Mouse (Mus musculus): ENCODE measurements around the gene Pcsk7. TPM values are rescaled to one million over a fixed set of nuclear protein-coding genes. Genes with fewer than 3 reads are reported as not detected.

The Pcsk7 gene
- total and polyA plus RNA-seq, 3 experiments: 12.7 to 14.3 TPM; not detected in 1

GRCm38 (mm10) chr9:45942464-45942863, 36.2 kb downstream of the Pcsk7 start:
- H3K9ac ChIP-seq (ENCODE audit: control insufficient read depth, low read depth, low read length, poor library complexity, severe bottlenecking): no peak overlapping the region
- H3K27me3 ChIP-seq (ENCODE audit: control insufficient read depth in 1 of 2, insufficient read depth in 2 of 2, low read length in 2 of 2): no peaks in the 10 kb centered on the region
- H3K4me3 ChIP-seq (ENCODE audit: control insufficient read depth in 1 of 2, insufficient read depth in 1 of 2, low read depth in 2 of 2, low read length in 2 of 2): no peak overlapping the region
- no peaks in the 10 kb centered on the region for H3K4me1 ChIP-seq (ENCODE audit: control insufficient read depth in 1 of 2, insufficient read depth in 2 of 2, low read length in 2 of 2)
- no peaks in the 10 kb centered on the region; a peak in 1 of 4 replicates for H3K36me3 ChIP-seq (ENCODE audit: control insufficient read depth in 1 of 2, insufficient read depth in 2 of 2, low read length in 2 of 2)
- no peak for TF ChIP-seq GATA1 (IDR thresholded peaks at IDR 0.05; ENCODE audit: low read depth, low read length)
- TF ChIP-seq ETS1 (IDR thresholded peaks at IDR 0.05; ENCODE audit: low read depth, low read length): no peak
- TF ChIP-seq MAZ (IDR thresholded peaks at IDR 0.05; ENCODE audit: low read depth, low read length): no peak
- TF ChIP-seq ZMIZ1 (IDR thresholded peaks at IDR 0.05; ENCODE audit: low read depth, low read length): no peak
- TF ChIP-seq RAD21 (IDR thresholded peaks at IDR 0.05; ENCODE audit: low read depth, low read length): no peak
- no peak for TF ChIP-seq ELF1 (IDR thresholded peaks at IDR 0.05; ENCODE audit: low read depth, low read length)
- DNase-seq (ENCODE audit: low read depth, low spot score): no peak
- H3K79me2 ChIP-seq (ENCODE audit: control insufficient read depth, insufficient read depth, low read length, poor library complexity): no peaks in the 10 kb centered on the region
- H3K9me3 ChIP-seq (replicated peaks; ENCODE audit: insufficient read depth, low read length): no peaks in the 10 kb centered on the region
- no peak overlapping the region for H3K27ac ChIP-seq (ENCODE audit: control insufficient read depth, low read depth, low read length)

GRCm38 (mm10) chr9:45942916-45943315, 36.6 kb downstream of the Pcsk7 start:
- no peak for TF ChIP-seq E2F4 (IDR thresholded peaks at IDR 0.05; ENCODE audit: borderline replicate concordance, low read depth, low read length)
- no peak for TF ChIP-seq ETS1 (IDR thresholded peaks at IDR 0.05; ENCODE audit: low read depth, low read length)
- no peak for TF ChIP-seq HCFC1 (IDR thresholded peaks at IDR 0.05; ENCODE audit: low read depth, low read length)
- no peak for TF ChIP-seq NELFE (IDR thresholded peaks at IDR 0.05; ENCODE audit: low read depth, low read length)
- no peak for TF ChIP-seq POLR2AphosphoS2 (IDR thresholded peaks at IDR 0.05; ENCODE audit: low read length)
- no peak for TF ChIP-seq TCF12 (IDR thresholded peaks at IDR 0.05; ENCODE audit: low read depth, low read length)
- H3K4me1 ChIP-seq (ENCODE audit: control insufficient read depth in 1 of 2, insufficient read depth in 2 of 2, low read length in 2 of 2): no peaks in the 10 kb centered on the region
- H3K4me3 ChIP-seq (ENCODE audit: control insufficient read depth in 1 of 2, insufficient read depth in 1 of 2, low read depth in 2 of 2, low read length in 2 of 2): no peak overlapping the region
- no peak overlapping the region for H3K27ac ChIP-seq (ENCODE audit: control insufficient read depth, low read depth, low read length)
- H3K36me3 ChIP-seq (ENCODE audit: control insufficient read depth in 1 of 2, insufficient read depth in 2 of 2, low read length in 2 of 2): no peaks in the 10 kb centered on the region; a peak in 1 of 4 replicates
- H3K9me3 ChIP-seq (replicated peaks; ENCODE audit: insufficient read depth, low read length): no peaks in the 10 kb centered on the region
- H3K79me2 ChIP-seq (ENCODE audit: control insufficient read depth, insufficient read depth, low read length, poor library complexity): no peaks in the 10 kb centered on the region
- H3K27me3 ChIP-seq (ENCODE audit: control insufficient read depth in 1 of 2, insufficient read depth in 2 of 2, low read length in 2 of 2): no peaks in the 10 kb centered on the region
- no peak overlapping the region for H3K9ac ChIP-seq (ENCODE audit: control insufficient read depth, low read depth, low read length, poor library complexity, severe bottlenecking)
- no peak for DNase-seq (ENCODE audit: low read depth, low spot score)

- Histone ChIP-seq H3K27ac (ENCODE audit: control insufficient read depth, low read depth, low read length) (no peak overlapping the region), H3K4me1 (ENCODE audit: control insufficient read depth in 1 of 2, insufficient read depth in 2 of 2, low read length in 2 of 2) (no peaks in the 10 kb centered on the region), H3K36me3 (ENCODE audit: control insufficient read depth in 1 of 2, insufficient read depth in 2 of 2, low read length in 2 of 2) (no peaks in the 10 kb centered on the region; a peak in 1 of 4 replicates), H3K4me3 (ENCODE audit: control insufficient read depth in 1 of 2, insufficient read depth in 1 of 2, low read depth in 2 of 2, low read length in 2 of 2) (no peak overlapping the region), H3K79me2 (ENCODE audit: control insufficient read depth, insufficient read depth, low read length, poor library complexity) (no peaks in the 10 kb centered on the region), H3K9ac (ENCODE audit: control insufficient read depth, low read depth, low read length, poor library complexity, severe bottlenecking) (no peak overlapping the region), H3K9me3 (replicated peaks; ENCODE audit: insufficient read depth, low read length) (no peaks in the 10 kb centered on the region), H3K27me3 (ENCODE audit: control insufficient read depth in 1 of 2, insufficient read depth in 2 of 2, low read length in 2 of 2) (no peaks in the 10 kb centered on the region)
- DNase-seq (ENCODE audit: low read depth, low spot score): no peak
- TF ChIP-seq MAFK (IDR thresholded peaks at IDR 0.05; ENCODE audit: borderline replicate concordance, low read depth, low read length) (no peak), GATA1 (IDR thresholded peaks at IDR 0.05; ENCODE audit: low read depth, low read length) (no peak), ZNF384 (IDR thresholded peaks at IDR 0.05; ENCODE audit: low read depth, low read length) (no peak), UBTF (IDR thresholded peaks at IDR 0.05; ENCODE audit: borderline replicate concordance, insufficient read depth, low read depth, low read length) (no peak), POLR2AphosphoS5 (IDR thresholded peaks at IDR 0.05; ENCODE audit: borderline replicate concordance, low read depth, low read length) (no peak), MXI1 (IDR thresholded peaks at IDR 0.05; ENCODE audit: low read depth, low read length) (no peak), CHD2 (IDR thresholded peaks at IDR 0.05; ENCODE audit: low read length) (no peak), NRF1 (IDR thresholded peaks at IDR 0.05; ENCODE audit: insufficient read depth, low read depth, low read length, poor library complexity, severe bottlenecking) (no peak), ZC3H11A (IDR thresholded peaks at IDR 0.05; ENCODE audit: low read depth, low read length) (no peak), BHLHE40 (IDR thresholded peaks at IDR 0.05; ENCODE audit: borderline replicate concordance, low read depth, low read length) (no peak), GABPA (IDR thresholded peaks at IDR 0.05; ENCODE audit: low read depth, low read length) (no peak), POLR2AphosphoS2 (IDR thresholded peaks at IDR 0.05; ENCODE audit: low read length) (no peak), MYC (IDR thresholded peaks at IDR 0.05; ENCODE audit: low read depth, low read length) (no peak), MAZ (IDR thresholded peaks at IDR 0.05; ENCODE audit: low read depth, low read length) (no peak), TAL1 (IDR thresholded peaks at IDR 0.05; ENCODE audit: low read length) (no peak), EP300 (IDR thresholded peaks at IDR 0.05; ENCODE audit: low read depth in 1 of 2, low read length in 2 of 2) (no peak), RAD21 (IDR thresholded peaks at IDR 0.05; ENCODE audit: low read depth, low read length) (no peak)
Observed at GRCm38 (mm10) chr9:45943628-45944505, 37.6 kb downstream of the Pcsk7 start.

Measured in MEL (cell line).